Mouse (Mus musculus) small intestine, adult 2 months (tissue): Measurements from ENCODE around the gene Utrn.

ENCODE experiments used
- CTCF ChIP-seq: fragments of 200-500 bp; IDR thresholded peaks from 2 replicates; pipeline ENCODE4 v1.5.1; 2012; ENCODE audit warnings: low read depth, mild to moderate bottlenecking, control low read depth, inconsistent platforms, low read length, moderate library complexity, mixed read lengths; ENCODE audit not compliant: insufficient replicate concordance, insufficient read length; ENCODE audit errors: extremely low read depth
- POLR2A ChIP-seq: fragments of 200-500 bp; IDR thresholded peaks from 2 replicates; pipeline ENCODE4 v1.6.1; 2012; ENCODE audit warnings: low read depth, mild to moderate bottlenecking, control low read depth, inconsistent platforms, low read length, moderate library complexity

- TF ChIP-seq CTCF (no peak), POLR2A (no peak)
These were observed 515.1 kb downstream of the Utrn start for GRCm38 (mm10) chr10:12354106-12354505.
